Mouse (Mus musculus) limb, embryonic 14.5 days (tissue): ENCODE results near the gene Gsap. TPM values are rescaled to one million over a fixed set of nuclear protein-coding genes. Genes with fewer than 3 reads are reported as not detected.
"Not testable (repeated sequence)": the region's sequence is repeated elsewhere in the genome, so short reads cannot be mapped to it uniquely, and the experiment has no call there.

Source experiments
- ATAC-seq: fragments of 200-750 bp; cut with Nextera tagmentation; 2 replicates; pipeline ENCODE4 v1.8.0; 2017; ENCODE audit warnings: low read depth, moderate number of reproducible peaks, moderate TSS enrichment; ENCODE audit not compliant: low FRiP score
- DNase-seq: peaks from one replicate; pipeline ENCODE4 v3.0.0-alpha.2; 2015; ENCODE audit warnings: low spot score
- H3K27ac ChIP-seq: fragments of 300-500 bp; sonication (generic); replicated peaks from 2 replicates; pipeline ENCODE4 v1.5.1; 2014; ENCODE audit warnings: low read depth, mild to moderate bottlenecking, low read length, moderate library complexity, mixed read lengths
- H3K27me3 ChIP-seq: fragments of 300-500 bp; sonication (generic); 2 replicates; pipeline ENCODE4 v1.6.1; 2014; ENCODE audit warnings: low read length, mixed read lengths; ENCODE audit not compliant: control insufficient read depth, insufficient read depth
- H3K36me3 ChIP-seq: fragments of 300-500 bp; sonication (generic); 2 replicates; pipeline ENCODE4 v1.6.1; 2014; ENCODE audit warnings: mild to moderate bottlenecking, low read length, moderate library complexity, mixed read lengths; ENCODE audit not compliant: control insufficient read depth, insufficient read depth
- H3K4me1 ChIP-seq: fragments of 300-500 bp; sonication (generic); 2 replicates; pipeline ENCODE4 v1.6.1; 2014; ENCODE audit warnings: antibody characterized with exemption, low read length, mixed read lengths; ENCODE audit not compliant: control insufficient read depth, insufficient read depth
- H3K4me2 ChIP-seq: fragments of 300-500 bp; sonication (generic); replicated peaks from 2 replicates; pipeline ENCODE4 v1.6.1; 2014; ENCODE audit warnings: low read depth, mild to moderate bottlenecking, low read length, moderate library complexity; ENCODE audit not compliant: severe bottlenecking
- H3K4me3 ChIP-seq: fragments of 300-500 bp; sonication (generic); replicated peaks from 2 replicates; pipeline ENCODE4 v1.5.1; 2014; ENCODE audit warnings: low read length
- H3K9ac ChIP-seq: fragments of 300-500 bp; sonication (generic); 2 replicates; pipeline ENCODE4 v1.6.1; 2014; ENCODE audit warnings: mild to moderate bottlenecking, low read depth, low read length, moderate library complexity; ENCODE audit not compliant: severe bottlenecking
- H3K9me3 ChIP-seq: fragments of 300-500 bp; sonication (generic); 2 replicates; pipeline ENCODE4 v1.6.1; 2016; ENCODE audit warnings: low read length; ENCODE audit not compliant: control insufficient read depth
- POLR2A ChIP-seq: fragments of 200-500 bp; IDR thresholded peaks from 2 replicates; pipeline ENCODE4 v1.8.0; 2012; ENCODE audit warnings: inconsistent platforms, mild to moderate bottlenecking, moderate library complexity, borderline replicate concordance; ENCODE audit not compliant: insufficient read depth, insufficient read length; ENCODE audit errors: extremely low read depth
- WGBS: fragments of 180-500 bp; shearing (Covaris S2); extraction: QIAGEN DNeasy Blood & Tissue Kit; methylation state at CpG from one replicate; pipeline ENCODE4 v1.1.7; 2014; 5-methylcytosine and 5-hydroxymethylcytosine counted together
- polyA plus RNA-seq, 2 experiments: library from polyadenylated mRNA; depleted of rRNA in 1 of 2; stranded (reverse) in 1 of 2; unstranded in 1 of 2; fragments of >200 nt; fragmentation: Nextera tagmentation in 1 of 2; extraction: Ambion mirVana in 1 of 2; gene quantifications; 2 replicates each; pipeline versions ENCODE4 v1.2.1 to v1.2.3; 2012 to 2014

The Gsap gene
- 2.8 and 3.0 TPM in 2 replicates for polyA plus RNA-seq (2012; rRNA removed)
- 2.9 and 4.0 TPM in 2 replicates for polyA plus RNA-seq (2014; fragmentation: Nextera tagmentation; extraction: Ambion mirVana)

- ATAC-seq (peak; percentile 70; the same call in 1 of the 2 replicates), DNase-seq (peak; percentile 32)
- Histone ChIP-seq H3K4me2 (peak within 1 kb of the TSS; percentile 87), H3K36me3 (no peaks in the 10 kb centered on the region), H3K9me3 (no peaks in the 10 kb centered on the region), H3K9ac (peak within 1 kb of the TSS; percentile 66), H3K27ac (peak within 1 kb of the TSS; percentile 13; the same call in 1 of the 2 replicates), H3K4me1 (peaks cover 6% of the 10 kb centered on the region; the same call in 1 of the 2 replicates), H3K4me3 (peak within 1 kb of the TSS; percentile 54), H3K27me3 (no peaks in the 10 kb centered on the region)
- no peak for TF ChIP-seq POLR2A
- WGBS = 6% methylated on average over 36 of the region's 43 CpGs
Observed at GRCm38 (mm10) chr5:21185764-21186685, at the start of gene Gsap. Gene Gsap, plus strand, starts transcription at chr5:21186255.

- TF ChIP-seq POLR2A = no peak
- H3K27ac ChIP-seq = no peak overlapping the region
- WGBS = 52% methylated on average over 5 of the region's 5 CpGs
Observed at GRCm38 (mm10) chr5:21136575-21136974, 49.5 kb upstream of the Gsap start.

GRCm38 (mm10) chr5:21139505-21139904 lies 46.5 kb upstream of the Gsap start:
- H3K27ac ChIP-seq = no peak overlapping the region
- no peak for ATAC-seq
- H3K4me1 ChIP-seq = peaks cover 8% of the 10 kb centered on the region
- TF ChIP-seq POLR2A = no peak
- no peak overlapping the region for H3K4me2 ChIP-seq
- no peaks in the 10 kb centered on the region for H3K27me3 ChIP-seq
- no peak overlapping the region for H3K9ac ChIP-seq
- H3K4me3 ChIP-seq = no peak overlapping the region
- 52% methylated on average over 9 of the region's 9 CpGs for WGBS
- H3K9me3 ChIP-seq = no peaks in the 10 kb centered on the region
- peak; percentile 41 for DNase-seq
- H3K36me3 ChIP-seq = no peaks in the 10 kb centered on the region

More at GRCm38 (mm10) chr5:21136575-21136974, 49.5 kb upstream of the Gsap start:
- H3K9me3 ChIP-seq = no peaks in the 10 kb centered on the region
- no peaks in the 10 kb centered on the region for H3K36me3 ChIP-seq
- H3K4me3 ChIP-seq = no peak overlapping the region
- ATAC-seq (no peak), DNase-seq (no peak)
- H3K9ac ChIP-seq = no peak overlapping the region
- H3K4me2 ChIP-seq = no peak overlapping the region
- H3K27me3 ChIP-seq = no peaks in the 10 kb centered on the region
- peaks cover 6% of the 10 kb centered on the region; the same call in 1 of the 2 replicates for H3K4me1 ChIP-seq

- H3K27ac ChIP-seq, H3K4me1 ChIP-seq, H3K9ac ChIP-seq, DNase-seq, H3K27me3 ChIP-seq, H3K4me2 ChIP-seq, ATAC-seq, H3K4me3 ChIP-seq, H3K9me3 ChIP-seq, H3K36me3 ChIP-seq: not testable (repeated sequence)
- WGBS = 70% methylated on average over 7 of the region's 7 CpGs
Observed at GRCm38 (mm10) chr5:21141133-21141551, 44.9 kb upstream of the Gsap start.

GRCm38 (mm10) chr5:21141626-21142025 lies 44.4 kb upstream of the Gsap start:
- no peak overlapping the region for H3K27ac ChIP-seq

More at GRCm38 (mm10) chr5:21141626-21142025, 44.4 kb upstream of the Gsap start:
- no peak for DNase-seq
- no peak for ATAC-seq
- peaks cover 7% of the 10 kb centered on the region for H3K4me1 ChIP-seq
- H3K36me3 ChIP-seq = no peaks in the 10 kb centered on the region
- H3K4me2 ChIP-seq = no peak overlapping the region
- H3K27me3 ChIP-seq = no peaks in the 10 kb centered on the region
- no peak overlapping the region for H3K9ac ChIP-seq
- 53% methylated on average over 5 of the region's 5 CpGs for WGBS
- no peak for TF ChIP-seq POLR2A
- no peak overlapping the region for H3K4me3 ChIP-seq
- no peaks in the 10 kb centered on the region for H3K9me3 ChIP-seq
